Mouse (Mus musculus) mature B cell (primary cell): ENCODE results near the gene Armc2.

Source experiments
- in situ Hi-C: fragments of 300-500 bp; cut with MboI; formaldehyde crosslinking; loops from 2 replicates; pipeline ENCODE4 v1.14.3; 2019

The Armc2 gene

DNA sequence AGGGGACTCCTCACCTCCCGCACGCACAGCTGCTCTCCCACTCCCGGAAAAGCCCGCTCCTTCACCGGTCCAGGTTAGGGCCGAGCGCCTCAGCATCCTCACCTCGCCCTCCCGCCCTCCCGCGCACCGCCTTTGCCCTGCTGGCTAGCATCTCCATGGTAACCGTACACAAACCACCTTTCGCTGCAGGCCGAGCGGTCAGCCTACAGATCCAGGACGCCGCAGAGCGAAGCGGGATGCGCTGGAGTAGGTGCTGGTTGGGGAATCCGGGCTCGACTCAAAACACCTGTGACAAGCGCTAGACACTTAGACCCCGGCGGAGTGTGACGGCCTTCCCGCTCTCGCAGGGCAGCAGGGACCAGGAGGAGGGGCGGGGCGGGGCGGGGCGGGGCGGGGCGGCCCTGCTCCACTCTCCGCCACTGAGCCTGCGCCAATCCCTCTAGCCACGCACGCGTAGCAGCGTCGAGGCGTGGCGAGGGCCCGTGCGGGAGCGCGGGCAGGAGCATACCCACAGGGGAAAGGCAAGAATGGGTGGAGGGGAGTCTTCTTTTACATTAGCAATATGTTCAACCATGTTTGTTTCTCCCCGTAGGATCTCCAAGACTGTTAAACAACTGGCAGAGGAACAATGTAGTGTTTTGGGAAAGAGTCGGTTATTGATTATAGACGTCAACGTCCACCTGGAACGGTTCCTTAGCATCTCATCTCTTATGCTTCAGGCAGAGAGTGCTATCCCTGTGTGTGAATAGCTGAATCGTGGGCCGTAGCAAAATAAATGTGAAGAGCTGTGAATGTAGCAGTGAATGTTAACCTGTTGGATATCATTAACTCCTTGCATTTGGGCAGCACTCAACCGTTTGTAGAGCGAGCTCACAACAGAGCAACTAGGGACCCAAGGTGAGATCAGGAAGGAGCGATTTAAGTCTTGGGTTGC lies at the start of gene Armc2:
TSS of gene Armc2 (minus strand) at position 427 of the 934 bp plus-strand sequence.
- in situ Hi-C loops: no loop called here

GRCm38 (mm10) chr10:42064446-42064845 lies 46.2 kb upstream of the Armc2 start:
- in situ Hi-C loops: no loop called here

DNA sequence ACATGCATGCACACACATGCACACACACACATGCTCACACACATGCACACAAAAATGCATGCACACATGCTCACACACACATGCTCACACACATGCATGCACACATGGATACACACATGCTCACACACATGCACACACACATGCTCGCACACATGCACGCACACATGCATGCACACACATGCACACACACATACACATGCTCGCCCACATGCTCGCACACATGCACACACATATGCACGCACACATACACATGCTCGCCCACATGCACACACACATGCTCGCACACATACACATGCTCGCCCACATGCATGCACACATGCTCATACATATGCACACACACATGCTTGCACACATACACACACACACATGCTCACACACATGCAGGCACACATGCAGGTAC lies 41.3 kb upstream of the Armc2 start:
- in situ Hi-C loops: no loop called here

DNA sequence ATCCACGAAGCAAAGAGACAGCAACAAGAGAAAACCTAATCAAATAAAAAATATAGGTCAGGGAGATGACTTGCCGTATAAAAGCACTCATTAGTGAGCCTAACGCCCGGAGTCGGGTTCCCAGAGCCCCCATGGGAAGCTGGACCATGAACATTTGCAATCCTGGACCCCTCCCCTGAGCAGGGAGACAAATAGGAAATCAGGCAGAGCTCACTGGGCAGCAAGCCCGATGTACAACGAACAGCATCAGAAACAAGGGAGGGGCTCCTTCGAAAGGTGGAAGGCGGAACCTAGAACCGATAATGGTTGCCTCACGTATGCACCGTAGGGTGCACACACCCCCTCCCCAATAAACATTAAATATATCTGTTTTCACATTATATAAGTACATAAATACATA lies 39.5 kb upstream of the Armc2 start:
- in situ Hi-C loops: no loop called here

DNA sequence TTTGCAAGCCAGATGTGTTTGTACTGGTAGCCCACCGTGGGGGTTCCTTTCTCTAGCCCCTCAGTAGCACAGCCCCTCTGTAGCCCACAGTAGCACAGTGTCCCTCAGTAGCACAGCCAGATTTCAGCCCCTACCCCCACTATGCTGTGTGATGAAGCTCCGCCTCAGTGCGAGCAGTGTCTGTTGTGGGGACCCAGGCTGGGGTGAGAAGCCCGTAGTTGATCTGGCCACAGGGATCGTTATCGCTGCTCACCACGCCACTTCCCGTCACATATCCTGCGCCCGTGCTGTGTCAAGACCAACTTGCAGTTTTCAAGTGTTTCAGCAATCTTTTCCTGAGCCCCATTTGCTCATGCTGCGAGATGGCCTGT lies 39.0 kb upstream of the Armc2 start:
- in situ Hi-C loops: no loop called here

DNA sequence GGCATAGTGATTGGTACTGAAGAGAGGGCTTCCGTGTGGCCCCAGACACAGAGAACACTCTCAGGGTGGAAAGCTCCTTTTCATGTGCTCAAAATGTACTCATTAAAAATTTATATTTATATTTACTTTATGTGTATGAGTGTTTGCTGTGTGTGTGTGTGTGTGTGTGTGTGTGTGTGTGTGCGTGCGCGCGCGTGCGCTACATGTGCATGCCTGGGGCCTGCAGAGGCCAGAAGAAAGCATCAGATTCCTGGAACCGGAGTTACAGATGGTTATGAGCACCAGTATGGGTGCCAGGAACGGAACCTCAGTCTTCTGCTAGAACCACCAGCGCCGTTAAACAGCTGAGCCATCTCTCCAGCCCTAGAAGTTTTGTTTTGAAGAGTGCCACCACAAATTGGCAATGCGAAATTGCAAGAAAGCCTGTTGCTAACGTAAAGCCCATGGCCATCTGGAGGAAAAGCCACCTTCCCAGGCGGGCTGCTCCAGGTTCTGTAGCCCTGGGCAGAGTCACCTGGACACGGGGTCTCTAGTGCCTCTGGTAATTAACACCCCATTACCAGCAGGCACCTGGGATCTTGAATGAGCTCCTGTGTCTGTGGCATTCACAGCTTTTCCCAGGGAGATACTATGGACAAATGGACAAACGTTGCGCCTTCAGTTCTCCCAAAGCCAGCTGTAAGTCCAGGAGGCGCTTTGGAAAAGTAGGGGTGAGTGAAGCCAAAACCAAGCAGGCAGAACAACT lies 38.4 kb upstream of the Armc2 start:
- in situ Hi-C loops: no loop called here

DNA sequence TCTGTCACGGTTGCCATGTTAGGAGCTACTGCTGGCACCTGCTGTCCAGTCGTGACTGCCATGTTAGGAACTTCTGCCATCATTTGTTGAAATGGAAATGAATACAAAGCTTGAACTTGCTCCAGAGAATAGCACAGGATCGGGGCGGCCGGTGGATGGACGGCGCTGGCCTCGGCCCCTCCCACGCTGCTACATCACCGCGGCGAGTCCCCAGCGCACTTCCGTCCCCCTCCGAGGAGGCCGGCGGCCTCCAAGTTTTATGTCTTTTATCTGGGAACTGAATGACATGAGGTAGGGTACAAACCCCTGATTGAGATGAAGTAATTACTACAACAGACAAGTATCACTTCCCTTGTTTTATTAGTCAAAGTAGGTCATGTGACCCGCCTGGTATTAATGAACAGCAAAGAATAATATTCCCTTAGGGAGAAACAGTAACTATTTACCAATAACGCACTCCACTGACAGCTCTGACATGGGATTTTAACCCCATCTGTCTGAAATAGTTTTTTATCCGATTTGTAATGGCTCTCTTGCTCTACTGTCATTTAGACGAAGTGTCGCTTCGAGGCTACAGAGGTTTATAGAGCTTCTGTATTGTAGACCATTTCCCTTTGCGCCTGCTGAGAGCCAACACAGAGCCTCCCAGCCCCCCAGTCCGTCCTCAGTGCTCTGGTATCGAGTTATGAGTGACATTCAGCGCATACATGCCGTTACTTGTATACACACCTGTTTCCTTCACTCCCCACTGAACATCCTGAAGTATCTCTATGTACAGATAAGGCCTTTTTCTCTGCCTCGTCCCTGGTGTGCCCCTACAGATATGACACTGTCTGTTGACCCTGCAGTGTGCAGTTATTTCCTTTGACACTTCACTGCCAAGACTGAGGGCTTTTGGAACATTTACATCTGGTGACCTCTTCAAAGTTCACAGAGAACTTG lies 37.3 kb upstream of the Armc2 start:
- in situ Hi-C loops: no loop called here

- in situ Hi-C loops: no loop called here
Observed at GRCm38 (mm10) chr10:42051069-42051468, 32.8 kb upstream of the Armc2 start.

GRCm38 (mm10) chr10:42048648-42049047 lies 30.4 kb upstream of the Armc2 start:
- in situ Hi-C loops: no loop called here

GRCm38 (mm10) chr10:42044574-42044973 lies 26.3 kb upstream of the Armc2 start:
- in situ Hi-C loops: no loop called here

DNA sequence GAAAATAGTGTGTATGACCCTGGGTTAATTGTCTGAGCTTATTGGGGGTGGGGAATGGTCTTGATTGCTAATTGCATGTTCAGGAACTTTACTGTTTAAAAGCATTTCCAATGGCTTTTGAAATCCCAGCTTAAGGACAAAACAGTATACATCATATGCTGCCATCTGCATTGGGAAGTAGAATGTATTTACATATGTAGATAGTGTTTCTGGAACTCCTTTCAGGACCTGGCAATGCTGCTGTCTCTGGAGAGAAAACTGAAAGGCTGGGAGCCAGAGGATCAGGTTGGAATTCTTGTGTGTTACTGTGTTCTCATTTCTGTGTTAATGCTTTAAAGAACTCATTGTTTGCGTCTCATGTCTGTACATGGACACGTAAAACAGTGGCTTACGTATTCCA lies 25.1 kb upstream of the Armc2 start:
- in situ Hi-C loops: no loop called here

GRCm38 (mm10) chr10:42042881-42043280 lies 24.6 kb upstream of the Armc2 start:
- in situ Hi-C loops: no loop called here

DNA sequence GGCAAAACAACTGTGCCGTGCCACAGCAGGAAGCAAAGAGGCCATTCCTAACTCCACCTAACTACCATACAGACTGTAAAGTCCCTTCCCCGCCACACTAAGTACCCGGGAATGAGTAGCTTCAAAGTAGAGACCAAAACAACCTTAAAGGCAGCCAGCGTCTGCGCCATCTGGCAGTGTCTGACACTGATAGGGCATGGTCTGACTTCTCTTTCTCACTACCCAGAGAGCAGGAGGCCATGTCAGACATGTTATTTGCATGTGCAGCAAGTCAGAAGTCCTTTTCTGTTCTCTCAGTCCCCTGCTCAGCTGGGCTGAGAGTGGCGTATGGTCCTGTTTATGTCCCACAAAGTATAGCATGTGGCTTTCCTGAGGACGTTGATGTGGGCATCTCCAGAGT lies 23.8 kb upstream of the Armc2 start:
- in situ Hi-C loops: no loop called here

DNA sequence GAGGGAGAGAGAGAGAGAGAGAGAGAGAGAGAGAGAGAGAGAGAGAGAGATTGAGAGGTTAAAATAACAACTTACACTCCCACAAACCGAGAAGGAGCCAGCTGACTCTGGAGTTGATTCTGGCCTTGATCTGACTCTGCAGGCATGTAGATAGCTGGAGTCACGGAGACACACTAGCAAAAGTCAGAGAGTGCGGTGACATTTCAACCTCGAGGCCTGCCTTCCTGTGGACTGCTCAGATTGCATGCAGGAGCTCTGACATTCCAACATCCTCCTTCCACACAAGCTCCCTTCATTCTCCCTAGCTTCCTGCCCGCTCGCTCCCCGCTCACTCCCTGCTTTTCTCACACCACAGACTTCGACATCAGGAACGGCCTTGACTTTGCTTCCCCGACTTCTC lies 20.3 kb upstream of the Armc2 start:
- in situ Hi-C loops: no loop called here

- in situ Hi-C loops: no loop called here
Observed at GRCm38 (mm10) chr10:42037301-42037870, 19.1 kb upstream of the Armc2 start.

GRCm38 (mm10) chr10:42036846-42037245 lies 18.6 kb upstream of the Armc2 start:
- in situ Hi-C loops: no loop called here

- in situ Hi-C loops: no loop called here
Observed at GRCm38 (mm10) chr10:42033571-42033970, 15.3 kb upstream of the Armc2 start.

- in situ Hi-C loops: no loop called here
Observed at GRCm38 (mm10) chr10:42031021-42031420, 12.8 kb upstream of the Armc2 start.

DNA sequence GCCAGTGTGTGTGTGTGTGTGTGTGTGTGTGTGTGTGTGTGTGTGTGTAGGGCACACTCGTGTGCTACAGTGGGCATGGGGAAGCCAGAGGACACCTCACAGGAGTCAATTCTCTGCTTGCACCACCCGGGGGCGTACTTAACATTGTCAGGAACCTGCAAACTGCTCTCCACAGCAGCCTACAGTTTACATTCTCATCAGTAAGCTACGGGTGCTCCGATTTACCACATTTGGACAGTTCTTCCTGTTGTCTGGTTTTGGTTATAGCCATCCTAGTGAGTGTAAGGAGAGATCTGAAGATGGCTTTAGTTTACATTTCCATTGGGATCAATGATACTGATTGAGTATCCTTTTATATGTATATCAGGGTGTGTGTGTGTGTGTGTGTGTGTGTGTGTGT lies 11.3 kb upstream of the Armc2 start:
- in situ Hi-C loops: loop anchor here (10.0 kb wide), 1 partner anchor 265 kb away; no protein-coding TSS in a partner anchor

DNA sequence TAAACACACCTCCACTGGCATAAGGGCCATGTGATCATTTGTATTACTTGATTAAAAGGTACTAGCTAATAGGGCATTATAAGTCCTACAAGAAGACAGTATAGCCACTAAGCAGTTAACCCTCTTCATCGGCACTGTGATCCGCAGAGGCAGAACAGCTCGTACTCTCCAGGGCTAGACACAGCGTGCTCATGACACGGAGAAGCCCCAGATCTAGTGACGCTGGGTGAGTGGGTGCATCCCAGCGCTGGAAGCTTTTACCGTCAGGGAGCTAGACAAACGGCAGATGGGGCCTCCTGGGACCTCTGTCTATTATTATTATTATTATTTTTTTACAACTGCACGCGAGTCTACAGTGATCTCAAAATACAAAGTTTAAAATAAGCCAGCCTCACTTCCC lies 9.1 kb upstream of the Armc2 start:
- in situ Hi-C loops: loop anchor here (10.0 kb wide), 1 partner anchor 267 kb away; no protein-coding TSS in a partner anchor

DNA sequence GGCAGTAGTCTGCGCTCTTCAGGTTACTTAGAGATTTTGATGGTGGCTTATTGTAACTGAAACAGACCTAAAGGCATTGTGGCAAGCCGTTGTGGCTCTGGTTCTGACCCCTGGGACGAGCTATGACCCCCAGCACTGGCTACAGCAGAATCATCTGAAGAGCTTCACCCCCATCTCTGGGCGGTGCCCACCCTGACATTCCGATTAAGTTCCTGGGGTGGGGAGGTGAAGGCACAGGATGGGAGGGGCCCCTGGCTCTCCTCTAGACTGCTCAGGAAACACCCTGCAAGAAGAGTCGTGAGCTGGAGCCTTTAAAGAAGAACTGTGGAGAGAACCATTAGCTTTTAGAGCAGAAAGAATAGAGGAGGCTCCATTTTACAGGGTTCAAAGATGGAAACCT lies 6.2 kb upstream of the Armc2 start:
- in situ Hi-C loops: loop anchor here (10.0 kb wide), 1 partner anchor 270 kb away; no protein-coding TSS in a partner anchor
